In the genomic region with DNA sequence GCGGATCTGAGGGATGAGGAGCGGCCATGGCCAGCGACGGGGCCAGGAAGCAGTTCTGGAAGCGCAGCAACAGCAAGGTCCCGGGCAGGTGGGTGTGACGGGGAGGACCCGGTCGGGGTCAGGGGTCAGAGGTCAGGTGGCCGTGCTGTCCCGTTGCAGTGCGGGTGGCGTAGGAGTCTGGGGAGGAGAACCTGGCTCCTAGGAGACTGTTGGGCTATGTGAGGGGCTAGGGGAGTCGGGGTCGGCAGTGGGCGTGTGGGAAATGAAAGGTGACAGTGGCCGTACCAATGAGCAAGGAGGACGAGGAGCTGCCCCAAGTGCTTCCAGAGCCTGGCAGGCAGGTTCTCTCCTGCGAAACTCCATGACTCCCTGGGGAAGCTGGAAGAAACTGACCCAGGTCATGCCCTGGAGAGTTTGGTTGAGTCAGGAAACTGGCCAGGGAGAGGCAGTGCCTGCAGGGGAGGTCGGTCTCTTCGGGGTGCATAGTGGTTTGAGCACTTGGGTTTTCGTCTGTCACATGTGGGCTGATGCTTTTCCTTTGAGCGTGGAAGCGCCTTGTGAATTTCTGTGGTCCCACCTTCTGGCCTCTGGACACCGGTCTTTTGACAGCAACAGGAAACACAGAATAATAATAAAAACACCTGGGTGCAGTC, we compare ENCODE assay signal across 8 mouse cellular contexts. TPM values are rescaled to one million over a fixed set of nuclear protein-coding genes. Genes with fewer than 3 reads are reported as not detected.
A peak's percentile ranks its signal among the peaks of the same experiment; 100 is the strongest.
DNase-seq lines count a peak whose midpoint lies in the region; ATAC-seq and TF ChIP-seq lines count a peak whose summit lies in the region.

No protein-coding gene starts in this region.

- H3K36me3 ChIP-seq in heart, embryonic 10.5 days, result no peaks in the 10 kb centered on the region; the same call in 1 of the 2 replicates
- peaks cover 3% of the 10 kb centered on the region; the same call in 1 of the 2 replicates for H3K36me3 ChIP-seq in ES-Bruce4 (ENCODE audit: control insufficient read depth, insufficient read depth, low read length, poor library complexity, severe bottlenecking)
- no peaks in the 10 kb centered on the region for H3K36me3 ChIP-seq in forebrain, embryonic 16.5 days (ENCODE audit: control insufficient read depth, insufficient read depth)

- H3K4me1 ChIP-seq in heart, embryonic 10.5 days, result peaks cover 22% of the 10 kb centered on the region
- H3K4me1 ChIP-seq in ES-Bruce4 (ENCODE audit: control insufficient read depth, insufficient read depth, low read length), result peaks cover 3% of the 10 kb centered on the region
- H3K4me1 ChIP-seq in forebrain, embryonic 16.5 days (replicated peaks; ENCODE audit: control insufficient read depth, insufficient read depth, low read length), result peaks cover 19% of the 10 kb centered on the region

- peak overlapping the region; percentile 95 for H3K27ac ChIP-seq in heart, embryonic 10.5 days
- no peak overlapping the region for H3K27ac ChIP-seq in ES-Bruce4 (ENCODE audit: insufficient read depth, low read length)
- H3K27ac ChIP-seq in forebrain, embryonic 16.5 days (ENCODE audit: low read length), result peak overlapping the region; percentile 92

- no peak for TF ChIP-seq CTCF in ES-Bruce4 (IDR thresholded peaks at IDR 0.05; ENCODE audit: low read depth, low read length)

- no peak; the same call in 1 of the 2 replicates for ATAC-seq in forebrain, embryonic 16.5 days

- no peaks in the 10 kb centered on the region for H3K9me3 ChIP-seq in heart, embryonic 10.5 days
- no peaks in the 10 kb centered on the region for H3K9me3 ChIP-seq in ES-Bruce4 (replicated peaks; ENCODE audit: control insufficient read depth, insufficient read depth, low read length, poor library complexity, severe bottlenecking)
- H3K9me3 ChIP-seq in forebrain, embryonic 16.5 days (ENCODE audit: control insufficient read depth, low read length), result no peaks in the 10 kb centered on the region

- peak overlapping the region; percentile 61 for H3K9ac ChIP-seq in ES-Bruce4 (ENCODE audit: low read depth, poor library complexity, severe bottlenecking)
- peak overlapping the region; percentile 87 for H3K9ac ChIP-seq in forebrain, embryonic 16.5 days (replicated peaks; ENCODE audit: low read depth, low read length)

- H3K27me3 ChIP-seq in heart, embryonic 10.5 days (ENCODE audit: insufficient read depth, poor library complexity, severe bottlenecking), result no peaks in the 10 kb centered on the region
- H3K27me3 ChIP-seq in ES-Bruce4 (ENCODE audit: control insufficient read depth, insufficient read depth, low read length, poor library complexity, severe bottlenecking), result no peaks in the 10 kb centered on the region
- no peaks in the 10 kb centered on the region for H3K27me3 ChIP-seq in forebrain, embryonic 16.5 days (replicated peaks; ENCODE audit: control insufficient read depth, insufficient read depth, low read length)

- DNase-seq in heart, embryonic 10.5 days (ENCODE audit: low spot score), result no peak
- DNase-seq in heart, postnatal 14 days, result no peak
- peak; percentile 44 for DNase-seq in lung, postnatal 25 days (ENCODE audit: low spot score)
- no peak for DNase-seq in right cerebral cortex, adult 2 months (ENCODE audit: low spot score in 2 of 2)
- DNase-seq in right cerebral cortex, postnatal 25 days, result no peak
- DNase-seq in gastrocnemius, postnatal 25 days, result no peak

- peak overlapping the region; percentile 85 for H3K4me2 ChIP-seq in forebrain, embryonic 16.5 days (ENCODE audit: low read length)

- intact Hi-C loops in heart, postnatal 14 days (cut with DNase I), result loop anchor here (5.0 kb wide), 2 partner anchors 42 to 157 kb away; a partner anchor contains a TSS

- WGBS in heart, embryonic 10.5 days, result 15% methylated on average over 25 of the region's 25 CpGs
- WGBS in forebrain, embryonic 16.5 days, result 15% methylated on average over 25 of the region's 25 CpGs

- TF ChIP-seq EP300 in ES-Bruce4 (IDR thresholded peaks at IDR 0.05; ENCODE audit: insufficient read depth, low read depth, low read length), result no peak

- peak overlapping the region; percentile 85 for H3K4me3 ChIP-seq in heart, embryonic 10.5 days
- H3K4me3 ChIP-seq in ES-Bruce4 (ENCODE audit: low read depth, low read length), result peak overlapping the region; percentile 88
- H3K4me3 ChIP-seq in forebrain, embryonic 16.5 days (replicated peaks; ENCODE audit: low read length), result peak overlapping the region; percentile 93

- no peak for TF ChIP-seq POLR2A in ES-Bruce4 (IDR thresholded peaks at IDR 0.05; ENCODE audit: insufficient read depth, low read length)

RNA-seq across cellular contexts. Expression of a gene that starts 0.4 kb away (rescaled TPM):
- 9.5 and 11.6 TPM in 2 replicates for polyA plus RNA-seq in heart, embryonic 10.5 days (2016; fragmentation: Nextera tagmentation; extraction: Ambion mirVana)
- total RNA-seq in heart, postnatal 14 days (2021), result 10 to 100 TPM; 18.6 to 21.1 TPM
- 14.1 and 16.7 TPM in 2 replicates for polyA plus RNA-seq in ES-Bruce4 (2011; ENCODE audit: insufficient read depth, insufficient read length, low read depth, missing spikeins)
- 11.6 and 13.4 TPM in 2 replicates for polyA plus RNA-seq in forebrain, embryonic 16.5 days (2015; fragmentation: Nextera tagmentation; extraction: Ambion mirVana)
- total RNA-seq in gastrocnemius, postnatal 25 days (2021), result 10 to 100 TPM; 12.0 to 13.2 TPM

RNA-seq across cellular contexts. Expression of a gene that starts 28.7 kb away (rescaled TPM):
- 8.3 and 10.3 TPM in 2 replicates for polyA plus RNA-seq in heart, embryonic 10.5 days (2016; fragmentation: Nextera tagmentation; extraction: Ambion mirVana)
- 10 to 100 TPM; 32.8 to 39.2 TPM for total RNA-seq in heart, postnatal 14 days (2021)
- 4.2 and 5.5 TPM in 2 replicates for polyA plus RNA-seq in ES-Bruce4 (2011; ENCODE audit: insufficient read depth, insufficient read length, low read depth, missing spikeins)
- polyA plus RNA-seq in forebrain, embryonic 16.5 days (2015; fragmentation: Nextera tagmentation; extraction: Ambion mirVana), result 23.4 and 23.8 TPM in 2 replicates
- 1 to 10 TPM; 4.6 to 4.9 TPM for total RNA-seq in gastrocnemius, postnatal 25 days (2021)
